Mouse (Mus musculus) neural tube, embryonic 14.5 days (tissue): ENCODE measurements around the gene Srsf11. TPM values are rescaled to one million over a fixed set of nuclear protein-coding genes. Genes with fewer than 3 reads are reported as not detected.

Source experiments
- ATAC-seq: fragments of 200-750 bp; cut with Nextera tagmentation; 2 replicates; pipeline ENCODE4 v1.8.0; 2017; ENCODE audit warnings: low read depth, mild to moderate bottlenecking, moderate TSS enrichment, moderate library complexity
- H3K27ac ChIP-seq: fragments of 300-500 bp; sonication (generic); 2 replicates; pipeline ENCODE4 v1.5.1; 2014; ENCODE audit warnings: low read depth, mild to moderate bottlenecking, control low read depth, low read length, moderate library complexity, mixed read lengths
- H3K27me3 ChIP-seq: fragments of 300-500 bp; sonication (generic); 2 replicates; pipeline ENCODE4 v1.6.1; 2014; ENCODE audit warnings: low read length; ENCODE audit not compliant: control insufficient read depth, insufficient read depth
- H3K36me3 ChIP-seq: fragments of 300-500 bp; sonication (generic); 2 replicates; pipeline ENCODE4 v1.6.1; 2014; ENCODE audit warnings: low read length, mixed read lengths; ENCODE audit not compliant: control insufficient read depth, insufficient read depth
- H3K4me1 ChIP-seq: fragments of 300-500 bp; sonication (generic); 2 replicates; pipeline ENCODE4 v1.6.1; 2014; ENCODE audit warnings: low read length; ENCODE audit not compliant: control insufficient read depth, insufficient read depth
- H3K4me2 ChIP-seq: fragments of 300-500 bp; sonication (generic); 2 replicates; pipeline ENCODE4 v1.6.1; 2014; ENCODE audit warnings: mild to moderate bottlenecking, low read depth, low read length, control low read depth
- H3K4me3 ChIP-seq: fragments of 300-500 bp; sonication (generic); 2 replicates; pipeline ENCODE4 v1.5.1; 2014; ENCODE audit warnings: low read depth, low read length, control low read depth, mixed read lengths
- H3K9ac ChIP-seq: fragments of 300-500 bp; sonication (generic); replicated peaks from 2 replicates; pipeline ENCODE4 v1.6.1; 2014; ENCODE audit warnings: low read depth, mild to moderate bottlenecking, control low read depth, low read length, mixed read lengths
- H3K9me3 ChIP-seq: fragments of 300-500 bp; sonication (generic); 2 replicates; pipeline ENCODE4 v1.6.1; 2016; ENCODE audit warnings: low read length; ENCODE audit not compliant: control insufficient read depth
- WGBS: fragments of 180-500 bp; shearing (Covaris S2); extraction: QIAGEN DNeasy Blood & Tissue Kit; methylation state at CpG from one replicate; pipeline ENCODE4 v1.1.7; 2014; 5-methylcytosine and 5-hydroxymethylcytosine counted together
- polyA plus RNA-seq: library from polyadenylated mRNA; unstranded; fragments of >200 nt; fragmentation: Nextera tagmentation; extraction: Ambion mirVana; gene quantifications from 2 replicates; pipeline ENCODE4 v1.2.1, GENCODE M21; 2014

Srsf11 gene
- polyA plus RNA-seq, 1 experiment from 2014 or later, result 285 TPM

DNA sequence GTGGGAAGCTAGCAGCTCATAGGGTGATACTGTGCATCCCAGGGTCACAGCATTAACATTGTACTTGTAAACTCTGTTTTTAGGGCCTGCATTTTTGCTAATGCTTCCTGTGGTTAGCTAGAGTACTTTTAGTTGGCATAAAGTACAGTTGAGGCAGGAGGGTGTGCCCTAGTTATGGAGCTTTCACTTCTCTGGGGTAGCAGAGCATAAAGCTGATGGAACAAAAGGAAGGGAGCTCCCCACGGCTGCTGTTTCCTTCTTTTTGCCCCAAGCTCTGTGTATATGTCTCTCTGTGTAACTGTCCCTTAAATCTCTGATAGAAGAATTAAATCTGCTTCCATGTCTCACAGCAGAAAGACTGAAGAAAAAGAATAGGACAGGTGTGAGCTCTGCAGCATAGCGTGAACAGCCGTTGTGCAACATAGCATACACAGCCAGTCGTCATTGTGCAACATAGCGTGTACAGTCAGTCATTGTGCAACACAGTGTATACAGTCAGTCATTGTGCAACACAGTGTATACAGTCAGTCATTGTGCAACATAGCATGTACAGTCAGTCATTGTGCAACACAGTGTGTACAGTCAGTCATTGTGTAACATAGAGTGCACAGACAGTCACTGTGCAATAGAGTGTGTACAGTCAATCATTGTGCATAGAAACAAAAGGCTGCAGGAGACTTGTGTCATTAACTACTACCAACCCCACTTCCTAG, 25.5 kb upstream of the Srsf11 start:
- Histone ChIP-seq H3K27me3 (no peaks in the 10 kb centered on the region), H3K4me2 (no peak overlapping the region), H3K36me3 (peaks cover 3% of the 10 kb centered on the region; the same call in 1 of the 2 replicates), H3K27ac (no peak overlapping the region), H3K4me1 (no peaks in the 10 kb centered on the region), H3K9me3 (no peaks in the 10 kb centered on the region), H3K9ac (no peak overlapping the region), H3K4me3 (no peak overlapping the region)
- WGBS, result 87% methylated on average over 5 of the region's 5 CpGs
- ATAC-seq, result no peak

GRCm38 (mm10) chr3:158060621-158061291, 24.3 kb upstream of the Srsf11 start:
- 91% methylated on average over 2 of the region's 2 CpGs for WGBS
- Histone ChIP-seq H3K9ac (no peak overlapping the region), H3K4me2 (no peak overlapping the region), H3K9me3 (no peaks in the 10 kb centered on the region), H3K4me3 (no peak overlapping the region), H3K27me3 (no peaks in the 10 kb centered on the region), H3K27ac (no peak overlapping the region), H3K4me1 (no peaks in the 10 kb centered on the region), H3K36me3 (peaks cover 13% of the 10 kb centered on the region)
- ATAC-seq, result no peak

DNA sequence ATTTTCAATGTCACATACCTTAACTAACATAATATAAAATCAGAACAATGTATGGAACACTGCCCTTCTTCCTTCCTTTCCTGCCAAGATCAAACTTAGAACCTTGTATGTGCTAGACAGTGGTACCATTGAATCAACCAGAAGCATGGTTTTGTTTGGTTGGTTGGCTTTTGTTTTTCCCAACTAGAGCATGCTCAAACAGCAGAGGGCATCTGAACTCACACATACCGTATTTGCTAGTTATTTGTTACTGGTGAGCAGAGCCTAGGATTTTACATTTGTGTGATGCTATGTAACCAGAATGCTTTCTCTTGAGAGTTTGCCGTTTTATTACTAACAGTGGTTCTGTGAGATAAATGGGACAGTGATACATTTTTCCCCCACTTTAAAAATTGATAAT, 13.1 kb upstream of the Srsf11 start:
- H3K4me2 ChIP-seq, result no peak overlapping the region
- no peaks in the 10 kb centered on the region for H3K27me3 ChIP-seq
- 86% methylated on average over 2 of the region's 2 CpGs for WGBS
- H3K36me3 ChIP-seq, result peaks cover 3% of the 10 kb centered on the region; the same call in 1 of the 2 replicates
- H3K4me3 ChIP-seq, result no peak overlapping the region
- H3K9ac ChIP-seq, result no peak overlapping the region
- ATAC-seq, result no peak
- H3K27ac ChIP-seq, result no peak overlapping the region
- no peaks in the 10 kb centered on the region for H3K9me3 ChIP-seq
- no peaks in the 10 kb centered on the region for H3K4me1 ChIP-seq

DNA sequence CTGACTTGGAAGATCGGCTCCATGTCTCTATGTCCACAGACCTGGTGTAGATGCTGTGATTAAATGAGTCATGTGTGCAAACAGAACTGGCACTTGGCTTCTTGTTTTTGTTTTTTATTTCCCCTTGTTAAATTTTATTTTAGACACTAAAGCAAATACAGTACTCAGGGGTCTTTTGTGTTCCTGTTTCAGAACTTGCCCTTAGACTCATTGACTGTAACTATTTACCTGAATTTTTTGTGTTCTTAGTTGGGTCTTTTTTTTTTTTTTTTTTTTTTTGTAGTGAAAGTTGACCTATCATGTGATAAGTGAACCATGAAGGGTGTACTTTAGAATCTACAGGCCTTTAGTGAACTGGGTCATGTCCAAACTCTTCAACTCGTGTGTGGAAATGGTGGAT, 4.3 kb upstream of the Srsf11 start:
- ATAC-seq, result no peak
- no peaks in the 10 kb centered on the region for H3K9me3 ChIP-seq

DNA sequence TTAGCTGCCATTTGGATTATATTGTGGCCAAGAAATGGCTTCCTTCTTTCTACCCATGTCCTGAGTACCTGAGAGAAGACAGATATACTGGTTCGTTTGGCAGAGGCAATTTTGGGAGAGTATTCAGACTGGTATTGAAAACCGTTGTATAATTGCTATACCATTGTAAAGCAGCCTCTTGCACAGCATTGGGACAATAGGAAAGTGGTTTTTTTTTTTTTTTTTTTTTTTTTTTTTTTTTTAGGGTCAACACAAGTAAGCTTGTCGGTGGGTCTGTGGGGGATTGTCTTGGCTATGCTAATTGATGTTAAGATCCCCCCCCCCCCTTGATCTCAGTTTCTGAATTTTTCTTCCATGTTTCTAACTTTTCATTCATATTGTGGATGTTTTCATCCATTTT, 1.7 kb upstream of the Srsf11 start:
- WGBS, result 93% methylated on average over 3 of the region's 3 CpGs
- peaks cover 12% of the 10 kb centered on the region for H3K4me1 ChIP-seq
- H3K9me3 ChIP-seq, result no peaks in the 10 kb centered on the region

More for the DNA sequence above, 4.3 kb upstream of the Srsf11 start:
- WGBS, result 83% methylated on average over 2 of the region's 2 CpGs
- Histone ChIP-seq H3K4me1 (peaks cover 6% of the 10 kb centered on the region; the same call in 1 of the 2 replicates), H3K4me2 (no peak overlapping the region), H3K27ac (no peak overlapping the region), H3K27me3 (no peaks in the 10 kb centered on the region), H3K4me3 (no peak overlapping the region), H3K9ac (no peak overlapping the region), H3K36me3 (no peaks in the 10 kb centered on the region)

DNA sequence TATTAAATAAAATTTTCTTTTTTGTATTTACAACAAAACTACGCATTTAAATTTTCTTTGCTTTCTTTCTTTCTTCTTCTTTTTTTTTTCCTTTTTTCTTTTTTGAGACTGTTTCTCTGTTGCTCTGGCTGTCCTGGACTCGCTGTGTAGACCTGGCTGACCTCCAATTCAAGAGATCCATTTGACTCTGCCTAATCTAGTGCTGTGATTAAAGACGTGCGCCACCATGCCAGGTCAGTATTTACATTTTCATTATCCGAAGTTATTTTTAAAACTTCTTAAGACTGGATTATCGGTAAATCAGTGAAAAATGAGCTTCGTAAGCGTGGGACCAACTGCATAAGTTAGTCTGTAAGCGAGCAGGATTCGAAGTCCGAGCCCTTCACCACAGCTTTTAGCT, 573 bp downstream of the Srsf11 start:
- peak overlapping the region; percentile 51 for H3K4me2 ChIP-seq
- no peaks in the 10 kb centered on the region for H3K27me3 ChIP-seq
- H3K9ac ChIP-seq, result peak overlapping the region; percentile 78
- no peak for ATAC-seq
- WGBS, result 2% methylated on average over 11 of the region's 11 CpGs
- peak overlapping the region; percentile 65 for H3K4me3 ChIP-seq
- H3K36me3 ChIP-seq, result no peaks in the 10 kb centered on the region
- H3K4me1 ChIP-seq, result peaks cover 19% of the 10 kb centered on the region
- H3K27ac ChIP-seq, result peak overlapping the region; percentile 75
- H3K9me3 ChIP-seq, result no peaks in the 10 kb centered on the region

More for the DNA sequence above, 1.7 kb upstream of the Srsf11 start:
- ATAC-seq, result no peak
- H3K36me3 ChIP-seq, result no peaks in the 10 kb centered on the region
- no peak overlapping the region for H3K4me3 ChIP-seq
- no peak overlapping the region for H3K9ac ChIP-seq
- no peaks in the 10 kb centered on the region for H3K27me3 ChIP-seq
- H3K4me2 ChIP-seq, result no peak overlapping the region
- no peak overlapping the region for H3K27ac ChIP-seq

DNA sequence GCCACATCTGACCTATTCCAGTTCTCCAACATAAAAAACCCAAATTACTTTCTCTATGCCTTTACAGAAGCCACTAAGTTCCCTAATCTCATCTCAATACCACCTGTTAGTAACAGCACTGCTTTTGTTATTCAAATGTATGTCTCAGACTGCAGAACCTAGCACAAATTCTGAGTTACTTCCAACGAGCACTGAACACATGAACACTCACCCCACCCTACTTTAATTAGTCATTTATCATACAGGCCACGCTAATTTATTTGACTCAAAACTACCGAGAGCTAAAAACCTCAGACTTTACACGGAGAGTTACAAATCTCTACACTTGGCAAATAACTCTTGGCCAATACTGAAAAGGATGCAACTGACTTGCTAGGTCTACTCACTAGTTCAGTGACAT, 4.3 kb downstream of the Srsf11 start:
- Histone ChIP-seq H3K4me3 (peak overlapping the region; percentile 71), H3K9ac (peak overlapping the region; percentile 95), H3K4me1 (peaks cover 17% of the 10 kb centered on the region; the same call in 1 of the 2 replicates), H3K27me3 (no peaks in the 10 kb centered on the region), H3K4me2 (peak overlapping the region; percentile 89), H3K9me3 (no peaks in the 10 kb centered on the region), H3K27ac (peak overlapping the region; percentile 83), H3K36me3 (no peaks in the 10 kb centered on the region)
- 7% methylated on average over 4 of the region's 4 CpGs for WGBS
- no peak for ATAC-seq

GRCm38 (mm10) chr3:158031371-158031925, 5.0 kb downstream of the Srsf11 start:
- Histone ChIP-seq H3K9me3 (no peaks in the 10 kb centered on the region), H3K27ac (peak overlapping the region; percentile 83), H3K4me1 (peaks cover 17% of the 10 kb centered on the region; the same call in 1 of the 2 replicates), H3K36me3 (no peaks in the 10 kb centered on the region), H3K4me2 (peak overlapping the region; percentile 89), H3K9ac (peak overlapping the region; percentile 95), H3K27me3 (no peaks in the 10 kb centered on the region), H3K4me3 (peak overlapping the region; percentile 71)
- WGBS, result under 1% methylated on average over 59 of the region's 61 CpGs
- peak; percentile 92 for ATAC-seq

GRCm38 (mm10) chr3:158009762-158010320, 26.6 kb downstream of the Srsf11 start:
- no peaks in the 10 kb centered on the region for H3K9me3 ChIP-seq

More at GRCm38 (mm10) chr3:158009762-158010320, 26.6 kb downstream of the Srsf11 start:
- no peak for ATAC-seq
- H3K4me1 ChIP-seq, result no peaks in the 10 kb centered on the region
- H3K9ac ChIP-seq, result no peak overlapping the region
- WGBS, result 60% methylated on average over 1 of the region's 1 CpGs
- no peak overlapping the region for H3K4me3 ChIP-seq
- H3K4me2 ChIP-seq, result no peak overlapping the region
- H3K36me3 ChIP-seq, result peaks cover 35% of the 10 kb centered on the region
- H3K27me3 ChIP-seq, result no peaks in the 10 kb centered on the region
- no peak overlapping the region for H3K27ac ChIP-seq
